In genomic region chr10:38848884-38849499, GRCm38 (mm10) we compare ENCODE assay signal across 9 mouse cellular contexts. TPM values are rescaled to one million over a fixed set of nuclear protein-coding genes. Genes with fewer than 3 reads are reported as not detected.
DNase-seq lines count a peak whose midpoint lies in the region; TF ChIP-seq lines count a peak whose summit lies in the region.
"Had no signal": no experiment of that assay in that cellular context is flagged by ENCODE, and none has a peak within 500 bp of the region (broad histone marks: within the 10 kb centered on the region; RNA-seq: fewer than 3 reads in every experiment).

No protein-coding gene starts in this region.

- TF ChIP-seq POLR2A in cortical plate, adult 2 months (IDR thresholded peaks at IDR 0.05; ENCODE audit: extremely low read depth, insufficient read depth, low read length) = no peak

- no peaks in the 10 kb centered on the region for H3K27me3 ChIP-seq in C2C12 (ENCODE audit: control insufficient read depth, insufficient read depth, insufficient read length)

- H3K79me2 ChIP-seq in C2C12 (ENCODE audit: control insufficient read depth, insufficient read depth) = no peaks in the 10 kb centered on the region

- peak; percentile 76 for TF ChIP-seq CTCF in C2C12 (IDR thresholded peaks at IDR 0.05; ENCODE audit: control insufficient read depth, insufficient read depth, insufficient read length)
- peak; percentile 86 for TF ChIP-seq CTCF in cortical plate, adult 2 months (IDR thresholded peaks at IDR 0.05; ENCODE audit: extremely low read depth, insufficient read depth, low read length)
- peak; percentile 98 for TF ChIP-seq CTCF in layer of hippocampus, adult 2 months (conservative IDR thresholded peaks at IDR 0.05)

- no peak overlapping the region for H3K4me3 ChIP-seq in C2C12 (ENCODE audit: insufficient read depth, poor library complexity, severe bottlenecking)
- no peak overlapping the region for H3K4me3 ChIP-seq in cortical plate, adult 2 months (ENCODE audit: insufficient read depth, low read length)
- no peak overlapping the region for H3K4me3 ChIP-seq in layer of hippocampus, adult 2 months

- peak; percentile 82 for DNase-seq in adipocyte (ENCODE audit: low spot score)
- peak; percentile 36 for DNase-seq in gastrocnemius, postnatal 25 days
- DNase-seq in layer of hippocampus, adult 2 months (ENCODE audit: low spot score in 2 of 2) = peak; percentile 66 to 87
- DNase-seq in lung, postnatal 14 days = peak; percentile 75
- DNase-seq in right cerebral cortex, postnatal 10 days (ENCODE audit: low spot score in 2 of 2) = peak; percentile 80 to 89
- peak; percentile 64 to 76 for DNase-seq in urinary bladder, postnatal 36 days (ENCODE audit: low spot score in 2 of 2)

- no peak overlapping the region for H3ac ChIP-seq in C2C12 (ENCODE audit: control insufficient read depth, insufficient read length, low read depth)

- H3K36me3 ChIP-seq in C2C12 (ENCODE audit: control insufficient read depth, insufficient read depth) = no peaks in the 10 kb centered on the region

- no peaks in the 10 kb centered on the region for H3K4me1 ChIP-seq in cortical plate, adult 2 months (ENCODE audit: control insufficient read depth, insufficient read depth, low read length)

- H3K79me3 ChIP-seq in C2C12 (ENCODE audit: low read depth) = no peaks in the 10 kb centered on the region

- no peak overlapping the region for H3K27ac ChIP-seq in cortical plate, adult 2 months (ENCODE audit: insufficient read depth, low read length)
- no peak overlapping the region for H3K27ac ChIP-seq in layer of hippocampus, adult 2 months

TF ChIP-seq in C2C12, 6 proteins besides CTCF, POLR2A, EP300 and RAD21:
- no peak for TF ChIP-seq USF1 (IDR thresholded peaks at IDR 0.05; ENCODE audit: low read depth)
- TF ChIP-seq MYOG (IDR thresholded peaks at IDR 0.05; ENCODE audit: control insufficient read depth, extremely low read depth, insufficient read length) = no peak
- TF ChIP-seq MYOD1 (IDR thresholded peaks at IDR 0.05; ENCODE audit: control insufficient read depth, insufficient read length, low read depth) = no peak
- TF ChIP-seq FOSL1 (IDR thresholded peaks at IDR 0.05; ENCODE audit: insufficient read depth, low read length, poor library complexity, severe bottlenecking) = no peak

RNA-seq across cellular contexts. Expression of gene Rfpl4b, which starts 27.4 kb away (rescaled TPM):
- not detected for polyA plus RNA-seq in C2C12 (2012; fragmentation: generic; extraction: Trizol)
- not detected in 2 replicates for polyA plus RNA-seq in cortical plate, adult 2 months (2012; rRNA removed)
- not detected for total RNA-seq in gastrocnemius, postnatal 25 days (2021)
- not detected for total RNA-seq in layer of hippocampus, adult 2 months (2021)
- polyA plus RNA-seq: heart, embryonic 16.5 days had no signal
